Mouse (Mus musculus): Measurements from ENCODE around the gene Hook2. TPM values are rescaled to one million over a fixed set of nuclear protein-coding genes. Genes with fewer than 3 reads are reported as not detected.

Hook2 gene
- total and polyA plus RNA-seq, 3 experiments: 7.1 to 24.7 (median 9.8) TPM

GRCm38 (mm10) chr8:84969241-84970134, 20.9 kb upstream of the Hook2 start, which contains the start of the genes Gm49661, Prdx2 and Rnaseh2a:
TSS of gene Gm49661 (minus strand) at chr8:84969433.
TSS of gene Prdx2 (plus strand) at chr8:84969587.
TSS of gene Rnaseh2a (minus strand) at chr8:84969767.
- Histone ChIP-seq H3K4me3 (replicated peaks in 1 of 3; ENCODE audit: low read depth in 2 of 3, low read length in 2 of 3, poor library complexity in 1 of 3) (peak within 1 kb of the TSS; percentile 77 to 90 (median 79)), H3K27ac (ENCODE audit: insufficient read depth, low read depth) (peak within 1 kb of the TSS; percentile 41), H3K4me1 (ENCODE audit: control insufficient read depth in 1 of 2, insufficient read depth in 2 of 2) (peaks cover 18 to 44% of the 10 kb centered on the region in 2 experiments), H3K4me2 (ENCODE audit: insufficient read depth, low read depth, poor library complexity, severe bottlenecking) (peak within 1 kb of the TSS; percentile 88), H3K36me3 (replicated peaks in 1 of 2; ENCODE audit: control insufficient read depth in 1 of 2, insufficient read depth in 1 of 2, low read length in 1 of 2) (peaks cover 19 to 36% of the 10 kb centered on the region in 2 experiments), H3K9me3 (replicated peaks; ENCODE audit: low read length) (no peaks in the 10 kb centered on the region), H3K9ac (ENCODE audit: insufficient read depth, low read depth) (peak within 1 kb of the TSS; percentile 84), H3K79me2 (replicated peaks; ENCODE audit: control insufficient read depth, extremely low read depth, insufficient read depth, poor library complexity, severe bottlenecking) (peaks cover 9% of the 10 kb centered on the region), H3K27me3 (replicated peaks) (no peaks in the 10 kb centered on the region)
- dilution Hi-C loops (cut with MboI; ENCODE audit: extremely low pct_ligation_motif_present, extremely low pct_unique_long_range_greater_than_20kb, low sequenced_read_pairs): no loop called here
- peak; percentile 52 for DNase-seq (ENCODE audit: extremely low read depth)
- in situ Hi-C loops (cut with MboI; ENCODE audit: low pct_ligation_motif_present, low pct_unique_long_range_greater_than_20kb, low sequenced_read_pairs): loop anchor here (5.0 kb wide), 1 partner anchor 38 kb away; no protein-coding TSS in a partner anchor
- TF ChIP-seq NRF1 (IDR thresholded peaks at IDR 0.05; ENCODE audit: low read depth, low read length): peak; percentile 40; the same call in 1 of the 2 replicates
- no peak for TF ChIP-seq CTCF (conservative IDR thresholded peaks at IDR 0.05 in 1 of 2, IDR thresholded peaks at IDR 0.05 in 1 of 2; ENCODE audit: low read depth in 2 of 2, low read length in 2 of 2)
- TF ChIP-seq IRF4 (IDR thresholded peaks at IDR 0.05; ENCODE audit: low read depth, low read length): no peak; the same call in none of the 2 replicates
- TF ChIP-seq MAZ (IDR thresholded peaks at IDR 0.05; ENCODE audit: low read depth, low read length): no peak
- 0 out of 2 replicates have a peak, but pooled peaks have one; percentile 5 for TF ChIP-seq ETS1 (conservative IDR thresholded peaks at IDR 0.05; ENCODE audit: low read depth, low read length)
- TF ChIP-seq E2F4 (IDR thresholded peaks at IDR 0.05; ENCODE audit: insufficient replicate concordance, low read depth, low read length): no peak
- TF ChIP-seq ZC3H11A (IDR thresholded peaks at IDR 0.05; ENCODE audit: low read depth, low read length): no peak
- peak; percentile 78 for TF ChIP-seq MAX (IDR thresholded peaks at IDR 0.05; ENCODE audit: low read length)
- peak; percentile 63 for TF ChIP-seq SIN3A (IDR thresholded peaks at IDR 0.05; ENCODE audit: low read length)
- peak; percentile 40; the same call in 1 of the 2 replicates for TF ChIP-seq POLR2AphosphoS2 (IDR thresholded peaks at IDR 0.05; ENCODE audit: low read depth, low read length)
- no peak for TF ChIP-seq MAFK (IDR thresholded peaks at IDR 0.05; ENCODE audit: insufficient replicate concordance, low read length)
- TF ChIP-seq JUND (conservative IDR thresholded peaks at IDR 0.05; ENCODE audit: low read depth, low read length): no peak
- peak; percentile 62 for TF ChIP-seq TCF12 (IDR thresholded peaks at IDR 0.05; ENCODE audit: low read depth, low read length)
- peak; percentile 95; the same call in 1 of the 2 replicates for TF ChIP-seq CHD1 (IDR thresholded peaks at IDR 0.05; ENCODE audit: low read depth, low read length)
- TF ChIP-seq BHLHE40 (IDR thresholded peaks at IDR 0.05; ENCODE audit: low read depth, low read length): no peak
- no peak for TF ChIP-seq JUN (IDR thresholded peaks at IDR 0.05; ENCODE audit: insufficient read depth, low read depth, low read length)
- TF ChIP-seq MXI1 (IDR thresholded peaks at IDR 0.05; ENCODE audit: low read depth, low read length): peak; percentile 79
- peak; percentile 77; the same call in 1 of the 2 replicates for TF ChIP-seq ZMIZ1 (IDR thresholded peaks at IDR 0.05; ENCODE audit: low read depth, low read length)
- TF ChIP-seq HCFC1 (IDR thresholded peaks at IDR 0.05; ENCODE audit: low read depth, low read length): peak; percentile 49
- TF ChIP-seq USF1 (IDR thresholded peaks at IDR 0.05; ENCODE audit: low read depth, low read length): no peak
- peak; percentile 82 for TF ChIP-seq MYC (IDR thresholded peaks at IDR 0.05; ENCODE audit: low read depth, low read length)
- no peak for TF ChIP-seq RAD21 (IDR thresholded peaks at IDR 0.05; ENCODE audit: low read depth, low read length)
- peak; percentile 68; the same call in 1 of the 2 replicates for TF ChIP-seq UBTF (IDR thresholded peaks at IDR 0.05; ENCODE audit: low read depth, low read length)
- peak; percentile 95 for TF ChIP-seq POLR2A (IDR thresholded peaks at IDR 0.05; ENCODE audit: low read depth, low read length)
- peak; percentile 90 for TF ChIP-seq NELFE (IDR thresholded peaks at IDR 0.05; ENCODE audit: low read depth, low read length)
- TF ChIP-seq MEF2A (IDR thresholded peaks at IDR 0.05; ENCODE audit: borderline replicate concordance, low read depth, low read length): 0 out of 2 replicates have a peak, but pooled peaks have one; percentile 33
- no peak for TF ChIP-seq PAX5 (IDR thresholded peaks at IDR 0.05; ENCODE audit: low read length)
- no peak for TF ChIP-seq EP300 (IDR thresholded peaks at IDR 0.05; ENCODE audit: low read length)
- TF ChIP-seq RCOR1 (conservative IDR thresholded peaks at IDR 0.05; ENCODE audit: low read depth, low read length): no peak
- peak; percentile 82 for TF ChIP-seq TBP (conservative IDR thresholded peaks at IDR 0.05; ENCODE audit: low read depth, low read length)
